Mouse (Mus musculus): Measurements from ENCODE around the gene Atad1. TPM values are rescaled to one million over a fixed set of nuclear protein-coding genes. Genes with fewer than 3 reads are reported as not detected.
"Not testable (repeated sequence)": the region's sequence is repeated elsewhere in the genome, so short reads cannot be mapped to it uniquely, and the experiment has no call there.

The Atad1 gene
- polyA plus RNA-seq, 1 experiment, result 25.0 TPM

DNA sequence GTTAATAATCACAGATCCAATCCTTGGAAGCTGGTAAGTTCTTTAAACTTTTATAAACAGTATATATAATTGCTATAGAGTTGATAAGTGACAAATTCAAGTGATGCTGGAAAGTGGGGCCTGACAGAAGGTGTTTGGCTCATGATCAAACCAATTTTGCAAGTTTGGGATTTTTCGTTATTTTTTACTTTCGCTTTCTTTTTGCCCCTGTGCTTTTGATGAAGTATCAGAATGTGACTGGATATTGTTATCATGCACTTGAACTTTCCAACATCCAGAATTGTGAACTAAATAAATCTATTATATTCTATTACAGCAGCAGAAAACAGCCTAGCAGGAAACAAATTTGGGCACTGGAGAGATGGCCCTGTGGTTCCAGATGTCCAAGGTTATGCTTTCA lies 58.7 kb downstream of the Atad1 start:
- DNase-seq, result no peak
- 67% methylated on average over 2 of the region's 2 CpGs for WGBS
- TF ChIP-seq CTCF (conservative IDR thresholded peaks at IDR 0.05; ENCODE audit: insufficient read depth, insufficient read length, low read depth, low read length) (no peak), POLR2A (IDR thresholded peaks at IDR 0.05; ENCODE audit: low read depth, low read length) (no peak)
- Histone ChIP-seq H3K27me3 (replicated peaks; ENCODE audit: control insufficient read depth, insufficient read depth, low read length) (no peaks in the 10 kb centered on the region), H3K36me3 (ENCODE audit: control insufficient read depth, insufficient read depth, low read length) (peaks cover 8% of the 10 kb centered on the region; the same call in 1 of the 2 replicates), H3K4me3 (ENCODE audit: insufficient read depth, low read depth, low read length) (no peak overlapping the region), H3K4me1 (ENCODE audit: control insufficient read depth, insufficient read depth, low read length) (no peaks in the 10 kb centered on the region), H3K27ac (ENCODE audit: insufficient read depth, low read depth, low read length) (no peak overlapping the region)

GRCm38 (mm10) chr19:32675766-32676165 lies 63.8 kb downstream of the Atad1 start:
- DNase-seq, result no peak
- no peak overlapping the region for H3K4me3 ChIP-seq (ENCODE audit: insufficient read depth, low read depth, low read length)

DNA sequence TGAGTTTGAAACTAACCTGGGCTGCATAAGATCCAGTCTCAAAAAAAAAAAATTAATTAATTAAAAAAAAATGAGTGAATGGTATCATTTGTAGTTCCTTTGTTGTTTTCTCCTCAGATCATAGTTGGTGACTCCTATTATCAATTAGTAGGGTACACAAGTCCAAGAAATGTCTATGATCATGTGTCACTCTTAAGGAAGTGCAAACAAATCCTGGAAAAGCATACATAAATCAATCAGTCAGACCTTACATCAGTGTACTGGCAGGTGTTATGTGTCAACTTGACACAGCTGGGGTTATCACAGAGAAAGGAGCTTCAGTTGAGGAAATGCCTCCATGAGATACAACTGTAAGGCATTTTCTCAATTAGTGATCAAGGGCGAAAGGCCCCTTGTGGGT lies 71.8 kb downstream of the Atad1 start:
- not testable (repeated sequence) for H3K27ac ChIP-seq (ENCODE audit: insufficient read depth, low read depth, low read length); DNase-seq; H3K27me3 ChIP-seq (replicated peaks; ENCODE audit: control insufficient read depth, insufficient read depth, low read length); H3K36me3 ChIP-seq (ENCODE audit: control insufficient read depth, insufficient read depth, low read length); H3K4me1 ChIP-seq (ENCODE audit: control insufficient read depth, insufficient read depth, low read length); H3K4me3 ChIP-seq (ENCODE audit: insufficient read depth, low read depth, low read length)
- WGBS, result 91% methylated on average over 1 of the region's 1 CpGs

More at GRCm38 (mm10) chr19:32675766-32676165, 63.8 kb downstream of the Atad1 start:
- Histone ChIP-seq H3K36me3 (ENCODE audit: control insufficient read depth, insufficient read depth, low read length) (peaks cover 6% of the 10 kb centered on the region), H3K27ac (ENCODE audit: insufficient read depth, low read depth, low read length) (no peak overlapping the region), H3K4me1 (ENCODE audit: control insufficient read depth, insufficient read depth, low read length) (no peaks in the 10 kb centered on the region), H3K27me3 (replicated peaks; ENCODE audit: control insufficient read depth, insufficient read depth, low read length) (no peaks in the 10 kb centered on the region)
- 93% methylated on average over 3 of the region's 3 CpGs for WGBS
- TF ChIP-seq CTCF (conservative IDR thresholded peaks at IDR 0.05; ENCODE audit: insufficient read depth, insufficient read length, low read depth, low read length) (no peak), POLR2A (IDR thresholded peaks at IDR 0.05; ENCODE audit: low read depth, low read length) (no peak)

- no peak overlapping the region for H3K27ac ChIP-seq (ENCODE audit: insufficient read depth, low read depth, low read length)
- H3K27me3 ChIP-seq (replicated peaks; ENCODE audit: control insufficient read depth, insufficient read depth, low read length), result no peaks in the 10 kb centered on the region
- 85% methylated on average over 8 of the region's 8 CpGs for WGBS
- no peak for DNase-seq
- H3K4me3 ChIP-seq (ENCODE audit: insufficient read depth, low read depth, low read length), result no peak overlapping the region
- no peaks in the 10 kb centered on the region; the same call in 1 of the 2 replicates for H3K4me1 ChIP-seq (ENCODE audit: control insufficient read depth, insufficient read depth, low read length)
- H3K36me3 ChIP-seq (ENCODE audit: control insufficient read depth, insufficient read depth, low read length), result peaks cover 9% of the 10 kb centered on the region; the same call in 1 of the 2 replicates
- no peak for TF ChIP-seq POLR2A (IDR thresholded peaks at IDR 0.05; ENCODE audit: low read depth, low read length)
- no peak for TF ChIP-seq CTCF (conservative IDR thresholded peaks at IDR 0.05; ENCODE audit: insufficient read depth, insufficient read length, low read depth, low read length)
Observed at GRCm38 (mm10) chr19:32665243-32665642, 74.3 kb downstream of the Atad1 start.

DNA sequence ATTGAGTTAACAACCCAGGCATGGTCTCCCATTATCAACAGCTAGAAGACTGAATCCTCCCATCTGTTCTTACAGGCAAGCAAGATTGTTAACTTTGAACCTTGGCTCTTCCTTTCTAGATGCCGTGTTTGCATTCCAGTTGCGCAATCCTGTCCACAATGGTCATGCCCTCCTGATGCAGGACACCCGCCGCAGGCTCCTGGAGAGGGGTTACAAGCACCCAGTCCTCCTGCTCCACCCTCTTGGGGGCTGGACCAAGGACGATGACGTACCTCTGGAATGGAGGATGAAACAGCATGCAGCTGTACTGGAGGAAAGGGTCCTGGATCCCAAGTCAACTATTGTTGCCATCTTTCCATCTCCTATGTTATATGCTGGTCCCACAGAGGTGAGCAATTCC lies 76.7 kb downstream of the Atad1 start:
- H3K4me1 ChIP-seq (ENCODE audit: control insufficient read depth, insufficient read depth, low read length), result no peaks in the 10 kb centered on the region; the same call in 1 of the 2 replicates
- no peak overlapping the region for H3K27ac ChIP-seq (ENCODE audit: insufficient read depth, low read depth, low read length)
- peak; percentile 61 for DNase-seq
- H3K36me3 ChIP-seq (ENCODE audit: control insufficient read depth, insufficient read depth, low read length), result peaks cover 9% of the 10 kb centered on the region; the same call in 1 of the 2 replicates
- H3K4me3 ChIP-seq (ENCODE audit: insufficient read depth, low read depth, low read length), result no peak overlapping the region
- 62% methylated on average over 6 of the region's 6 CpGs for WGBS
- H3K27me3 ChIP-seq (replicated peaks; ENCODE audit: control insufficient read depth, insufficient read depth, low read length), result no peaks in the 10 kb centered on the region
- TF ChIP-seq POLR2A (IDR thresholded peaks at IDR 0.05; ENCODE audit: low read depth, low read length), result no peak
- no peak for TF ChIP-seq CTCF (conservative IDR thresholded peaks at IDR 0.05; ENCODE audit: insufficient read depth, insufficient read length, low read depth, low read length)

- Histone ChIP-seq H3K4me3 (ENCODE audit: insufficient read depth, low read depth, low read length) (no peak overlapping the region), H3K27me3 (replicated peaks; ENCODE audit: control insufficient read depth, insufficient read depth, low read length) (no peaks in the 10 kb centered on the region), H3K27ac (ENCODE audit: insufficient read depth, low read depth, low read length) (no peak overlapping the region), H3K36me3 (ENCODE audit: control insufficient read depth, insufficient read depth, low read length) (peaks cover 4% of the 10 kb centered on the region; the same call in 1 of the 2 replicates), H3K4me1 (ENCODE audit: control insufficient read depth, insufficient read depth, low read length) (no peaks in the 10 kb centered on the region; the same call in 1 of the 2 replicates)
- TF ChIP-seq POLR2A (IDR thresholded peaks at IDR 0.05; ENCODE audit: low read depth, low read length) (no peak), CTCF (conservative IDR thresholded peaks at IDR 0.05; ENCODE audit: insufficient read depth, insufficient read length, low read depth, low read length) (no peak)
- DNase-seq, result peak; percentile 61
- 54% methylated on average over 5 of the region's 5 CpGs for WGBS
Observed at GRCm38 (mm10) chr19:32659346-32659745, 80.2 kb downstream of the Atad1 start.

- H3K27me3 ChIP-seq (replicated peaks; ENCODE audit: control insufficient read depth, insufficient read depth, low read length), result no peaks in the 10 kb centered on the region
- TF ChIP-seq POLR2A (IDR thresholded peaks at IDR 0.05; ENCODE audit: low read depth, low read length) (no peak), CTCF (conservative IDR thresholded peaks at IDR 0.05; ENCODE audit: insufficient read depth, insufficient read length, low read depth, low read length) (no peak)
- peaks cover 2% of the 10 kb centered on the region; the same call in 1 of the 2 replicates for H3K36me3 ChIP-seq (ENCODE audit: control insufficient read depth, insufficient read depth, low read length)
- H3K27ac ChIP-seq (ENCODE audit: insufficient read depth, low read depth, low read length), result peak overlapping the region; percentile 46
- H3K4me1 ChIP-seq (ENCODE audit: control insufficient read depth, insufficient read depth, low read length), result no peaks in the 10 kb centered on the region
- no peak for DNase-seq
- 76% methylated on average over 7 of the region's 7 CpGs for WGBS
- no peak overlapping the region for H3K4me3 ChIP-seq (ENCODE audit: insufficient read depth, low read depth, low read length)
Observed at GRCm38 (mm10) chr19:32653630-32654362, 85.8 kb downstream of the Atad1 start.

All from kidney, adult 2 months (tissue).